Mouse (Mus musculus) embryonic facial prominence, embryonic 15.5 days (tissue): ENCODE measurements around the gene BC034090. TPM values are rescaled to one million over a fixed set of nuclear protein-coding genes. Genes with fewer than 3 reads are reported as not detected.

ENCODE experiments used
- ATAC-seq: fragments of 200-750 bp; cut with Nextera tagmentation; 2 replicates; pipeline ENCODE4 v1.8.0; 2017; ENCODE audit warnings: low read depth, moderate TSS enrichment; ENCODE audit not compliant: insufficient number of reproducible peaks, low FRiP score, low TSS enrichment
- H3K27ac ChIP-seq: fragments of 300-500 bp; sonication (generic); replicated peaks from 2 replicates; pipeline ENCODE4 v1.5.1; 2015; ENCODE audit warnings: mild to moderate bottlenecking, inconsistent platforms
- H3K27me3 ChIP-seq: fragments of 300-500 bp; sonication (generic); 2 replicates; pipeline ENCODE4 v1.6.1; 2015; ENCODE audit warnings: inconsistent platforms
- H3K36me3 ChIP-seq: fragments of 300-500 bp; sonication (generic); 2 replicates; pipeline ENCODE4 v1.6.1; 2015; ENCODE audit warnings: mild to moderate bottlenecking, inconsistent platforms
- H3K4me1 ChIP-seq: fragments of 300-500 bp; sonication (generic); 2 replicates; pipeline ENCODE4 v1.6.1; 2015; ENCODE audit warnings: inconsistent platforms
- H3K4me2 ChIP-seq: fragments of 300-500 bp; sonication (generic); replicated peaks from 2 replicates; pipeline ENCODE4 v1.6.1; 2015; ENCODE audit warnings: mild to moderate bottlenecking, inconsistent platforms
- H3K4me3 ChIP-seq: fragments of 300-500 bp; sonication (generic); replicated peaks from 2 replicates; pipeline ENCODE4 v1.5.1; 2015; ENCODE audit warnings: mild to moderate bottlenecking, inconsistent platforms
- H3K9ac ChIP-seq: fragments of 300-500 bp; sonication (generic); 2 replicates; pipeline ENCODE4 v1.6.1; 2015; ENCODE audit warnings: inconsistent platforms
- H3K9me3 ChIP-seq: fragments of 300-500 bp; sonication (generic); replicated peaks from 2 replicates; pipeline ENCODE4 v1.6.1; 2016; ENCODE audit warnings: inconsistent platforms
- WGBS: fragments of 180-500 bp; shearing (Covaris S2); methylation state at CpG from one replicate; pipeline ENCODE4 v1.1.7; 2015; 5-methylcytosine and 5-hydroxymethylcytosine counted together
- polyA plus RNA-seq: library from polyadenylated mRNA; unstranded; fragments of >200 nt; fragmentation: Nextera tagmentation; extraction: Ambion mirVana; gene quantifications from 2 replicates; pipeline ENCODE4 v1.2.1, GENCODE M21; 2015

BC034090 gene
- polyA plus RNA-seq, 1 experiment from 2014 or later: 6.3 TPM

- Histone ChIP-seq H3K27me3 (no peaks in the 10 kb centered on the region), H3K36me3 (0 out of 2 replicates have a peak, but pooled peaks cover 3% of the 10 kb centered on the region), H3K9me3 (no peaks in the 10 kb centered on the region), H3K27ac (peak overlapping the region; percentile 88), H3K4me3 (no peak overlapping the region), H3K4me1 (peaks cover 88% of the 10 kb centered on the region), H3K4me2 (peak overlapping the region; percentile 35; the same call in 1 of the 2 replicates), H3K9ac (no peak overlapping the region)
- no peak for ATAC-seq
- 70% methylated on average over 9 of the region's 9 CpGs for WGBS
Observed at GRCm38 (mm10) chr1:155233378-155233777, 10.9 kb downstream of the BC034090 start.

GRCm38 (mm10) chr1:155232786-155233185 lies 11.5 kb downstream of the BC034090 start:
- H3K9ac ChIP-seq: no peak overlapping the region

GRCm38 (mm10) chr1:155232385-155232784 lies 11.9 kb downstream of the BC034090 start:
- Histone ChIP-seq H3K4me3 (no peak overlapping the region), H3K27ac (peak overlapping the region; percentile 88; the same call in 1 of the 2 replicates), H3K27me3 (no peaks in the 10 kb centered on the region), H3K36me3 (0 out of 2 replicates have a peak, but pooled peaks cover 3% of the 10 kb centered on the region), H3K4me1 (peaks cover 85% of the 10 kb centered on the region), H3K9ac (no peak overlapping the region), H3K9me3 (no peaks in the 10 kb centered on the region), H3K4me2 (no peak overlapping the region)
- no peak for ATAC-seq
- 53% methylated on average over 12 of the region's 12 CpGs for WGBS

More at GRCm38 (mm10) chr1:155232786-155233185, 11.5 kb downstream of the BC034090 start:
- Histone ChIP-seq H3K36me3 (0 out of 2 replicates have a peak, but pooled peaks cover 3% of the 10 kb centered on the region), H3K4me2 (no peak overlapping the region), H3K4me3 (no peak overlapping the region), H3K4me1 (peaks cover 89% of the 10 kb centered on the region), H3K9me3 (no peaks in the 10 kb centered on the region), H3K27ac (peak overlapping the region; percentile 88; the same call in 1 of the 2 replicates), H3K27me3 (no peaks in the 10 kb centered on the region)
- WGBS: 59% methylated on average over 6 of the region's 6 CpGs
- ATAC-seq: no peak

- Histone ChIP-seq H3K36me3 (peaks cover 13% of the 10 kb centered on the region; the same call in 1 of the 2 replicates), H3K27ac (peak overlapping the region; percentile 76), H3K4me3 (no peak overlapping the region), H3K4me1 (peaks cover 63% of the 10 kb centered on the region), H3K9me3 (no peaks in the 10 kb centered on the region), H3K27me3 (no peaks in the 10 kb centered on the region), H3K9ac (no peak overlapping the region), H3K4me2 (0 out of 2 replicates have a peak overlapping the region, but pooled peaks have one; percentile 6)
- ATAC-seq: peak; percentile 24
- WGBS: 21% methylated on average over 14 of the region's 14 CpGs
Observed at GRCm38 (mm10) chr1:155229464-155230411, 14.5 kb downstream of the BC034090 start.

GRCm38 (mm10) chr1:155223849-155224554 lies 20.2 kb downstream of the BC034090 start:
- peak overlapping the region; percentile 9; the same call in 1 of the 2 replicates for H3K9ac ChIP-seq

GRCm38 (mm10) chr1:155223036-155223435 lies 21.2 kb downstream of the BC034090 start:
- Histone ChIP-seq H3K9ac (no peak overlapping the region), H3K27ac (no peak overlapping the region), H3K4me2 (no peak overlapping the region), H3K4me1 (peaks cover 34% of the 10 kb centered on the region), H3K36me3 (peaks cover 22% of the 10 kb centered on the region; the same call in 1 of the 2 replicates), H3K9me3 (no peaks in the 10 kb centered on the region), H3K4me3 (no peak overlapping the region), H3K27me3 (no peaks in the 10 kb centered on the region)
- WGBS: 83% methylated on average over 6 of the region's 6 CpGs
- ATAC-seq: no peak

More at GRCm38 (mm10) chr1:155223849-155224554, 20.2 kb downstream of the BC034090 start:
- Histone ChIP-seq H3K4me2 (peak overlapping the region; percentile 29; the same call in 1 of the 2 replicates), H3K27ac (no peak overlapping the region), H3K4me1 (peaks cover 41% of the 10 kb centered on the region), H3K36me3 (peaks cover 22% of the 10 kb centered on the region; the same call in 1 of the 2 replicates), H3K4me3 (peak overlapping the region; percentile 13; the same call in 1 of the 2 replicates), H3K9me3 (no peaks in the 10 kb centered on the region), H3K27me3 (no peaks in the 10 kb centered on the region)
- 24% methylated on average over 16 of the region's 16 CpGs for WGBS
- ATAC-seq: peak; percentile 52

- Histone ChIP-seq H3K9me3 (no peaks in the 10 kb centered on the region), H3K4me1 (peaks cover 40% of the 10 kb centered on the region), H3K27ac (peak overlapping the region; percentile 34; the same call in 1 of the 2 replicates), H3K4me3 (no peak overlapping the region), H3K9ac (no peak overlapping the region), H3K36me3 (peaks cover 25% of the 10 kb centered on the region; the same call in 1 of the 2 replicates), H3K4me2 (no peak overlapping the region), H3K27me3 (no peaks in the 10 kb centered on the region)
- 51% methylated on average over 11 of the region's 11 CpGs for WGBS
- no peak for ATAC-seq
Observed at GRCm38 (mm10) chr1:155222101-155222669, 22.1 kb downstream of the BC034090 start.

- 0 out of 2 replicates have a peak, but pooled peaks cover 15% of the 10 kb centered on the region for H3K36me3 ChIP-seq
- no peak overlapping the region for H3K9ac ChIP-seq
- no peak overlapping the region for H3K4me3 ChIP-seq
- H3K27me3 ChIP-seq: no peaks in the 10 kb centered on the region
- H3K4me1 ChIP-seq: peaks cover 60% of the 10 kb centered on the region
- ATAC-seq: no peak
- H3K9me3 ChIP-seq: no peaks in the 10 kb centered on the region
- H3K27ac ChIP-seq: no peak overlapping the region
- WGBS: 78% methylated on average over 5 of the region's 5 CpGs
- H3K4me2 ChIP-seq: no peak overlapping the region
Observed at GRCm38 (mm10) chr1:155218924-155219323, 25.3 kb downstream of the BC034090 start.

GRCm38 (mm10) chr1:155217865-155218541 lies 26.2 kb downstream of the BC034090 start:
- WGBS: 47% methylated on average over 9 of the region's 9 CpGs
- Histone ChIP-seq H3K27ac (no peak overlapping the region), H3K27me3 (no peaks in the 10 kb centered on the region), H3K4me1 (peaks cover 63% of the 10 kb centered on the region), H3K36me3 (0 out of 2 replicates have a peak, but pooled peaks cover 15% of the 10 kb centered on the region), H3K4me3 (no peak overlapping the region), H3K4me2 (no peak overlapping the region), H3K9me3 (no peaks in the 10 kb centered on the region), H3K9ac (no peak overlapping the region)
- no peak for ATAC-seq

- Histone ChIP-seq H3K4me1 (peaks cover 66% of the 10 kb centered on the region), H3K27ac (peak overlapping the region; percentile 48), H3K9ac (no peak overlapping the region), H3K4me2 (no peak overlapping the region), H3K27me3 (no peaks in the 10 kb centered on the region), H3K4me3 (no peak overlapping the region), H3K36me3 (0 out of 2 replicates have a peak, but pooled peaks cover 15% of the 10 kb centered on the region), H3K9me3 (no peaks in the 10 kb centered on the region)
- WGBS: 25% methylated on average over 6 of the region's 6 CpGs
- ATAC-seq: no peak
Observed at GRCm38 (mm10) chr1:155216844-155217243, 27.4 kb downstream of the BC034090 start.
